Mouse (Mus musculus) midbrain, embryonic 11.5 days (tissue): ENCODE data around the gene Kremen2. TPM values are rescaled to one million over a fixed set of nuclear protein-coding genes. Genes with fewer than 3 reads are reported as not detected.

Experiments used
- ATAC-seq: fragments of 200-750 bp; cut with Nextera tagmentation; 2 replicates; pipeline ENCODE4 v1.8.0; 2017; ENCODE audit warnings: moderate TSS enrichment, moderate library complexity; ENCODE audit not compliant: low FRiP score
- DNase-seq: peaks from one replicate; pipeline ENCODE4 v3.0.0; 2015; ENCODE audit warnings: low spot score; ENCODE audit errors: missing footprints
- H3K27ac ChIP-seq: fragments of 300-500 bp; sonication (generic); 2 replicates; pipeline ENCODE4 v1.5.1; 2014; ENCODE audit warnings: low read depth, low read length
- H3K27me3 ChIP-seq: fragments of 300-500 bp; sonication (generic); 2 replicates; pipeline ENCODE4 v1.6.1; 2014; ENCODE audit warnings: mild to moderate bottlenecking, low read length, moderate library complexity, mixed read lengths; ENCODE audit not compliant: control insufficient read depth, insufficient read depth
- H3K36me3 ChIP-seq: fragments of 300-500 bp; sonication (generic); 2 replicates; pipeline ENCODE4 v1.6.1; 2014; ENCODE audit warnings: mild to moderate bottlenecking, low read length, moderate library complexity, mixed read lengths; ENCODE audit not compliant: control insufficient read depth, insufficient read depth
- H3K4me1 ChIP-seq: fragments of 300-500 bp; sonication (generic); 2 replicates; pipeline ENCODE4 v1.6.1; 2014; ENCODE audit warnings: low read length; ENCODE audit not compliant: control insufficient read depth, insufficient read depth
- H3K4me2 ChIP-seq: fragments of 300-500 bp; sonication (generic); 2 replicates; pipeline ENCODE4 v1.6.1; 2014; ENCODE audit warnings: mild to moderate bottlenecking, moderate library complexity
- H3K4me3 ChIP-seq: fragments of 300-500 bp; sonication (generic); 2 replicates; pipeline ENCODE4 v1.5.1; 2014; ENCODE audit warnings: low read depth, low read length
- H3K9ac ChIP-seq: fragments of 300-500 bp; sonication (generic); 2 replicates; pipeline ENCODE4 v1.6.1; 2014; ENCODE audit warnings: low read length
- H3K9me3 ChIP-seq: fragments of 300-500 bp; sonication (generic); 2 replicates; pipeline ENCODE4 v1.6.1; 2016; ENCODE audit warnings: low read length; ENCODE audit not compliant: control insufficient read depth
- WGBS: fragments of 180-500 bp; shearing (Covaris S2); extraction: QIAGEN DNeasy Blood & Tissue Kit; methylation state at CpG from one replicate; pipeline ENCODE4 v1.1.7; 2014; 5-methylcytosine and 5-hydroxymethylcytosine counted together
- polyA plus RNA-seq: library from polyadenylated mRNA; unstranded; fragments of >200 nt; fragmentation: Nextera tagmentation; extraction: Ambion mirVana; gene quantifications from 2 replicates; pipeline ENCODE4 v1.2.1, GENCODE M21; 2014

Kremen2 gene
- polyA plus RNA-seq, 1 experiment from 2014 or later = 0.63 TPM

DNA sequence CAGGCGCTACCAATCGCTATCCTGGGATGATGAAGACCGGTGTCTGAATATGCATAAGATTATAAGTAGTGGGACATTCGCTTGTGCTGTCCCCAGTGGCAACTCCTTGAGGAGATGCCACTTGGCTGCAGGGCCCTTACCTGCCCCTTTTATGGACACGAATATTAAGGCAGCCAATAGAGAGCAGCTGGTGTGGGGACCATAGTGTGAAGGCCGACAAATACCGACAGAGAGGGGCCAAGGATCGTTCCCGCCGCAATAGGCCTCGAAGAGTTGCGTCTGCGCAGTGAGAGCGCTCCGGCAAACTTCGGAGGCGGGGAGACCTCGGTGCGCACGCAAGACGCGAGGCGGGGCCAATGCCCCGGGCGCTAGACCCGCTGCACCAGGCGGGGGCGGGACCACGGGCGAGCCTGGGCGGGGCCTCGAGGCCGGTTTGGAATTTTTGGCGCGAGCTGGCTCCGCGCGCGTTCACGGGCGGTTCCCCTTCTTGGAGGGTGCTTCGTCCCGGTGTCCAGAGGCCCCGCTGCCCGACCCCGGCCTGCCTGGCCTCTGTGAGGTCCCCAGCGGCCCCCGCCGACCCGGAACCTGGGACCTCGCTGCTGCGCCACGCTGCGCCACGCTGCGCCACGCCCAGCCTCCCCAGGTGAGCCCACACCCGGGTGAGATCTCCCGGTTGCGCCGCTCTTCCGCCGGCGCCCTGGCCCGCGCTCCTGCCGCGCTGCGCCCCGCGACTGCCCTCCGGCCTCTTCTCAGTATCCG is 19.5 kb downstream of the Kremen2 start, which contains the start of gene Pkmyt1:
TSS of gene Pkmyt1 (plus strand) at position 338 of the 759 bp plus-strand sequence.
- 1% methylated on average over 67 of the region's 73 CpGs for WGBS
- ATAC-seq = peak; percentile 95
- peak within 1 kb of the TSS; percentile 68 for H3K4me3 ChIP-seq

DNA sequence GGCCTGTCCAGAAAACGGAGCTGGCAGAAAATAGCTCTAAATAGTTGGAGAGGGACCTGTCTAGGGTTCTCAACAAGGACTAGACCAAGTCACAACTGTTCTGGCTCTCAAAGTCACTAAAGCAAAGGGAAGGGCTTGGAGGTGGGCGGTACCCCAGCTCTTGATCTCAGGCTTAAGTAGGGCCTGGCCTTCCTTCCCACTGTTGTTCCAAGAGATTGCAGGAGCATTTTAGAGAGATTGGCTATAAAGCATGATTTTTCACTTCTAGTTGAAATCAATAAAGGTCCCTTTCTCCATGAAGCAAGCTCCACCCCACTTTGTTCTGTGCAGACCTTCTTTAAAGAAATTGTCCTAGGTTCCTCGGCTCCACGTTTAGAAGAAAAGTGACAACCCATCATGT is 20.2 kb downstream of the Kremen2 start:
- Histone ChIP-seq H3K4me2 (peak overlapping the region; percentile 79), H3K27me3 (no peaks in the 10 kb centered on the region), H3K36me3 (no peaks in the 10 kb centered on the region), H3K4me3 (peak overlapping the region; percentile 68), H3K9ac (peak overlapping the region; percentile 67), H3K27ac (peak overlapping the region; percentile 10; the same call in 1 of the 2 replicates), H3K9me3 (no peaks in the 10 kb centered on the region), H3K4me1 (peaks cover 7% of the 10 kb centered on the region; the same call in 1 of the 2 replicates)
- no peak for ATAC-seq
- WGBS = 71% methylated on average over 4 of the region's 4 CpGs
- no peak for DNase-seq

More for the DNA sequence above, 19.5 kb downstream of the Kremen2 start, which contains the start of gene Pkmyt1:
- Histone ChIP-seq H3K4me1 (peaks cover 7% of the 10 kb centered on the region; the same call in 1 of the 2 replicates), H3K27me3 (no peaks in the 10 kb centered on the region), H3K27ac (peak within 1 kb of the TSS; percentile 10; the same call in 1 of the 2 replicates), H3K9me3 (no peaks in the 10 kb centered on the region), H3K4me2 (peak within 1 kb of the TSS; percentile 79), H3K36me3 (no peaks in the 10 kb centered on the region), H3K9ac (peak within 1 kb of the TSS; percentile 67)
- peak; percentile 99 for DNase-seq

DNA sequence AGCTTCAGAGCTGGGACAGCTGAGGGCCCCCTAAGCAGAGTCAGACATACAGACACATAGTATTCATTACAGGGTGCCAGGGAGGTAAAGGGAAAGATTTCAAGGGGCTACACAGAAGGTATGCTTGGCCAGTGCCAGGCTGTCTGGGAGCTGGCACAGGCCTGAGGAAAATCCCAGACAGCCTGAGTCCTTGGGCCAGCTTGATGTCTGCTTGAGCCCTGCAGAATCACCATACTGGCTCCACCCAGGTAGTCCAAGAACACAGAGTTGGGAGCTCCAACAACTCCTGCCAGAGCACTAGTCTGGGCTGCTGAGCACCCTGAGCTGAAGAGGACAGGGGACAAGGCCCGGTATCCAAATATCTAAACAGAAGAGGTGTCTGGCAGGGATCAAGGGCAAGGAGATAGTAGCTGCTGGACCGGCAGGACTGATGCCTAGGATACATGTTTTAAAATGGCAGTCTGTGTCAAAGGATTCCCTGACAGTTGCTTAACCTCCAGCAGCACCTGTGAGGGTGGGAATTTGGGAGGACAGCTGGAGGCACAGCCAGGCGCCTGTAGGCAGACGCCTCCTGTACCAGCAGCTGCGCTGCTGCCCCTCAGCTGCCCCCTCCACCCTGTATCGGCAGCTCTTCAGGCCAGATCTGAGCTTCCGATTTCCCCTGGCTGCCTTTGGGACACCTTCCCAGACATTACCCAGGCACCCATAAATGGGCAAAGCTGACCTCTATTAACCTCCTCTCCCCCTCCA is 23.1 kb downstream of the Kremen2 start, which contains the start of gene 1520401A03Rik:
TSS of gene 1520401A03Rik (minus strand) at position 408 of the 750 bp plus-strand sequence.
- Histone ChIP-seq H3K27ac (no peak within 1 kb of the TSS), H3K9me3 (no peaks in the 10 kb centered on the region), H3K9ac (no peak within 1 kb of the TSS), H3K4me2 (no peak within 1 kb of the TSS), H3K4me3 (no peak within 1 kb of the TSS), H3K36me3 (no peaks in the 10 kb centered on the region), H3K27me3 (no peaks in the 10 kb centered on the region), H3K4me1 (peaks cover 7% of the 10 kb centered on the region; the same call in 1 of the 2 replicates)
- ATAC-seq = no peak
- 80% methylated on average over 7 of the region's 7 CpGs for WGBS
- DNase-seq = no peak

DNA sequence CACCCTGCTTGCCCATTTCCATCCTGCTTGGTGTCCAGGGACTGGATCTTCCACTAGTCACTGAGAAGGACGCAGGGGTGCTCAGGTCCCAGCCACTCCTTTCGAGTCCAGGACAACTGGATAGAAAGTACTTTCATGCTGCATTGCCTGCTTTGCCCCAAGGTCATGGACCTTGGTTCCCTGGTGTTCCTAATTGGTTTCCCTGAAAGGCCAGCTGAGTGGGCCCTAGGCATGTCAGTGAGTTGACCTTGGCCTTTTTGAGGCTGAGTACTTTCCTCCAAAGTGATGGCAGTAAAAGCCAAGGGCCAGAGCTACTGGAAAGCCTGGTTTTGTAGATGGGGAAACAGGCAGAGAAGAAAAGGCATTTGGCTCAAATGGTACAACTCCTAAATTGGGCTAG is 23.7 kb downstream of the Kremen2 start:
- ATAC-seq (no peak), DNase-seq (no peak)
- Histone ChIP-seq H3K27ac (no peak overlapping the region), H3K9me3 (no peaks in the 10 kb centered on the region), H3K4me2 (no peak overlapping the region), H3K4me1 (peaks cover 6% of the 10 kb centered on the region; the same call in 1 of the 2 replicates), H3K9ac (no peak overlapping the region), H3K27me3 (no peaks in the 10 kb centered on the region), H3K4me3 (no peak overlapping the region), H3K36me3 (no peaks in the 10 kb centered on the region)
- WGBS = 91% methylated on average over 2 of the region's 2 CpGs

DNA sequence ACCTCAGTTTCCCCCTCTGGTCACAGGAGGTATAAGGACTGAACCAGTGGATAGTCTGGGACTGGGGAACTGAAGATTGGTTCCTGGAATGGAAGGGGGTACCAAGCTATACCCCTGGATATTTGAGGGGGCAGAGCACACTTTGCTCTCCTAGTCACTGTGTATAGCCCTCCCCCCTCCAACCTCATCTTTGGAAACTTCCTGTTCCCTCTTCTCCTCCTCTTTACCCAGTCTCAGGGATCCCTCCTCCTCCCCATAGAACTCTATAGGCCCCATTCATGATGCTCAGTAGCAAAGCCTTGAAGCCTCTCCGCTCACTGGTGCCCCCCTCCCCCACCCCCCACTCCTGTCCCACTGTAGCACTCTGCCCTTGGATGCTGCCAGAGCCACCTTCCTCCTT is 26.2 kb downstream of the Kremen2 start:
- Histone ChIP-seq H3K9ac (no peak overlapping the region), H3K9me3 (no peaks in the 10 kb centered on the region), H3K4me1 (no peaks in the 10 kb centered on the region), H3K4me2 (no peak overlapping the region), H3K27me3 (no peaks in the 10 kb centered on the region), H3K36me3 (no peaks in the 10 kb centered on the region), H3K4me3 (no peak overlapping the region), H3K27ac (no peak overlapping the region)
- ATAC-seq (no peak), DNase-seq (no peak)
- WGBS = 9% methylated on average over 1 of the region's 1 CpGs

DNA sequence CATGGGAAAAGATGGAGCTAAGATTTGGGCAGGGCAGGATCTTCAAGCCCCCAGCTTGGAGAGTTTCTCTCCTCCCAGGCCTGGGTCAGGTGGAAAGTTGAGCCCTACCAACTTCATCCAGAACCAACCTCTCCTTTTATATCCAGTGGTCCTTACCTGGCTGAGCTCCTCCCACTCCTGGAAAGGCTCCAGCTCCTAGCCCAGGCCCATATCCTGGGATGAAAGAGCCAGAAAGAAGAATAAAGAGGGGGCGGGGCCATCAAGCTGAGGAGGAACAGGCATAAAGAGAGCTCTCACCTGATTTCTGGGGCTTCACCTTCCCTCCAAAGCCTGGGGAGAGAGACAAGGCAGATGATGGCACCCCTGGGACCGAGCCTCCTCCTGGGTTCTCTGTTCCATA is 28.6 kb downstream of the Kremen2 start:
- H3K27ac ChIP-seq = no peak overlapping the region
- no peaks in the 10 kb centered on the region for H3K9me3 ChIP-seq
- H3K9ac ChIP-seq = no peak overlapping the region
- no peaks in the 10 kb centered on the region for H3K36me3 ChIP-seq
- peak; percentile 33 for DNase-seq
- H3K4me2 ChIP-seq = no peak overlapping the region
- H3K4me1 ChIP-seq = no peaks in the 10 kb centered on the region
- no peak for ATAC-seq
- no peaks in the 10 kb centered on the region for H3K27me3 ChIP-seq
- no peak overlapping the region for H3K4me3 ChIP-seq
- WGBS = 78% methylated on average over 2 of the region's 2 CpGs

DNA sequence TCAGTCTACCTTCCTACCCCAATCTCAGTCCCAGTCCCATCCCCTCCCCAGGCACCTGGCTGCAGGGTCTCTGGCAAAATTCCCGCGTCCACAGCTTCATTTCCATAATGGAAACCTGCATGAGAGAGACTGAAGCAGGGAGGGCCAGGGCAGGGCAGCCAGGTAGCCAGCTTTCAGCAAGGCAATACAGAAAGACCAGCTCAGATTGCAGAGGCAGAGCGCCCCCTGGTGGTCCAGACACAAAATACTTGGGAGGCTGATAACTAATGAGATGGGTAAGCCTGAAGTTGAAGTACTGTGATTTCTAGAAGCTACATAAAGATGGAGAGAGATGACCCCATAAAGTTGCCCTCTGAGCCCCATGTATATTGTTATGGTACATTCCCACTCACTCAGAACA is 39.4 kb downstream of the Kremen2 start:
- H3K27ac ChIP-seq = no peak overlapping the region
- peak; percentile 74 for ATAC-seq
- H3K4me1 ChIP-seq = no peaks in the 10 kb centered on the region
- no peak overlapping the region for H3K4me3 ChIP-seq
- no peaks in the 10 kb centered on the region; the same call in 1 of the 2 replicates for H3K27me3 ChIP-seq
- peak; percentile 95 for DNase-seq
- whole genome bisulfite sequencing = 1% methylated on average over 3 of the region's 3 CpGs
- no peaks in the 10 kb centered on the region for H3K9me3 ChIP-seq
- no peaks in the 10 kb centered on the region for H3K36me3 ChIP-seq
- H3K4me2 ChIP-seq = no peak overlapping the region
- no peak overlapping the region for H3K9ac ChIP-seq

DNA sequence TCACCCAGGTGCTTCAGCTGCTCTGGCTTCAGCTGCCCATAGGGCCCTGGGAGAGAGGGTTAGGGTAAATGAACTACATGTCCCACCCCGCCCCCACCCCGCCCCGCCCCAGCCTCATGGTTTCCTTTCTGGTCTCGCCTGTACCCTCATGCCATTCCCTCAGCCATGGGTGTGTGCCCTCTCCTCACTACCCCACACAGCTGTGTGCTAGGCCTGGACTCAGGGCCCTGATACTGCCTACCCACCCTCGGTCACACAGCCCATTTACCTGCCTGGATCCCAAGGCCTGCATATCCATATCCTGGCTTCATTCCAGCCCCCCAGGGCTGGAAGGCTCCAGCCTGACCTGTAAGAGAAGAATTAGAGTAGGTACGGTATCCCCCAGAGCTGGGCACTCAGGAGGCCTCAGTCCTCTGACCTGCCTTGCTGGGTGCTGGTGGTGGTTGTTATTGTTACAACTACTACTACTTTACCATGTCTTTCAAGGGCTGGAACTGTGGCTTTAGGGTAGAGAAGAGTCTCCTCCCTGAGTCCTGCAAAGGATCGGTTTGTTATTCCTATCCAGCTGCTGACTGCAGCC is 40.0 kb downstream of the Kremen2 start:
- no peaks in the 10 kb centered on the region for H3K36me3 ChIP-seq
- ATAC-seq (peak; percentile 25; the same call in 1 of the 2 replicates), DNase-seq (no peak)
- no peak overlapping the region for H3K27ac ChIP-seq
- no peaks in the 10 kb centered on the region; the same call in 1 of the 2 replicates for H3K27me3 ChIP-seq
- no peaks in the 10 kb centered on the region for H3K9me3 ChIP-seq
- WGBS = 68% methylated on average over 7 of the region's 7 CpGs
- H3K9ac ChIP-seq = no peak overlapping the region
- H3K4me3 ChIP-seq = no peak overlapping the region
- no peak overlapping the region for H3K4me2 ChIP-seq
- H3K4me1 ChIP-seq = no peaks in the 10 kb centered on the region
